Mouse (Mus musculus) forebrain, embryonic 13.5 days (tissue): ENCODE measurements around the gene Ezr. TPM values are rescaled to one million over a fixed set of nuclear protein-coding genes. Genes with fewer than 3 reads are reported as not detected.

Source experiments
- ATAC-seq: fragments of 200-750 bp; cut with Nextera tagmentation; 2 replicates; pipeline ENCODE4 v1.8.0; 2017
- H3K27ac ChIP-seq: fragments of 300-500 bp; sonication (generic); 2 replicates; pipeline ENCODE4 v1.5.1; 2015; ENCODE audit warnings: inconsistent platforms, mild to moderate bottlenecking, moderate library complexity
- H3K27me3 ChIP-seq: fragments of 300-500 bp; sonication (generic); 2 replicates; pipeline ENCODE4 v1.6.1; 2015; ENCODE audit warnings: mild to moderate bottlenecking, inconsistent platforms
- H3K36me3 ChIP-seq: fragments of 300-500 bp; sonication (generic); 2 replicates; pipeline ENCODE4 v1.6.1; 2015; ENCODE audit warnings: mild to moderate bottlenecking, inconsistent platforms; ENCODE audit not compliant: poor library complexity, severe bottlenecking
- H3K4me1 ChIP-seq: fragments of 300-500 bp; sonication (generic); 2 replicates; pipeline ENCODE4 v1.6.1; 2015; ENCODE audit warnings: inconsistent platforms
- H3K4me2 ChIP-seq: fragments of 300-500 bp; sonication (generic); 2 replicates; pipeline ENCODE4 v1.6.1; 2015; ENCODE audit warnings: inconsistent platforms, mild to moderate bottlenecking, moderate library complexity
- H3K4me3 ChIP-seq: fragments of 300-500 bp; sonication (generic); 2 replicates; pipeline ENCODE4 v1.5.1; 2015; ENCODE audit warnings: mild to moderate bottlenecking, inconsistent platforms
- H3K9ac ChIP-seq: fragments of 300-500 bp; sonication (generic); 2 replicates; pipeline ENCODE4 v1.6.1; 2015; ENCODE audit warnings: mild to moderate bottlenecking, inconsistent platforms
- H3K9me3 ChIP-seq: fragments of 300-500 bp; sonication (generic); replicated peaks from 2 replicates; pipeline ENCODE4 v1.6.1; 2016; ENCODE audit warnings: inconsistent platforms
- WGBS: fragments of 180-500 bp; shearing (Covaris S2); methylation state at CpG from one replicate; pipeline ENCODE4 v1.1.7; 2015; 5-methylcytosine and 5-hydroxymethylcytosine counted together
- polyA plus RNA-seq: library from polyadenylated mRNA; unstranded; fragments of >200 nt; fragmentation: Nextera tagmentation; extraction: Ambion mirVana; gene quantifications from 2 replicates; pipeline ENCODE4 v1.2.1, GENCODE M21; 2015

The Ezr gene
- polyA plus RNA-seq, 1 experiment from 2014 or later, result 113 TPM

GRCm38 (mm10) chr17:6746452-6747231 is 35.9 kb downstream of the Ezr start:
- no peak for ATAC-seq
- Histone ChIP-seq H3K27ac (peak overlapping the region; percentile 53), H3K4me2 (no peak overlapping the region), H3K9ac (no peak overlapping the region), H3K4me3 (no peak overlapping the region), H3K4me1 (peaks cover 39% of the 10 kb centered on the region), H3K27me3 (no peaks in the 10 kb centered on the region), H3K36me3 (peaks cover 75% of the 10 kb centered on the region), H3K9me3 (no peaks in the 10 kb centered on the region)
- 63% methylated on average over 9 of the region's 9 CpGs for WGBS

GRCm38 (mm10) chr17:6745975-6746374 is 36.6 kb downstream of the Ezr start:
- WGBS, result 21% methylated on average over 9 of the region's 9 CpGs
- Histone ChIP-seq H3K4me3 (no peak overlapping the region), H3K27ac (peak overlapping the region; percentile 53), H3K27me3 (no peaks in the 10 kb centered on the region), H3K9ac (no peak overlapping the region), H3K4me1 (peaks cover 46% of the 10 kb centered on the region), H3K36me3 (peaks cover 77% of the 10 kb centered on the region), H3K4me2 (peak overlapping the region; percentile 4; the same call in 1 of the 2 replicates), H3K9me3 (no peaks in the 10 kb centered on the region)
- ATAC-seq, result peak; percentile 85

GRCm38 (mm10) chr17:6745503-6745902 is 37.1 kb downstream of the Ezr start:
- H3K27me3 ChIP-seq, result no peaks in the 10 kb centered on the region
- WGBS, result 41% methylated on average over 5 of the region's 5 CpGs
- H3K36me3 ChIP-seq, result peaks cover 77% of the 10 kb centered on the region
- peak overlapping the region; percentile 53 for H3K27ac ChIP-seq
- H3K4me2 ChIP-seq, result peak overlapping the region; percentile 4; the same call in 1 of the 2 replicates
- ATAC-seq, result peak; percentile 50; the same call in 1 of the 2 replicates
- H3K9me3 ChIP-seq, result no peaks in the 10 kb centered on the region
- peaks cover 49% of the 10 kb centered on the region for H3K4me1 ChIP-seq
- no peak overlapping the region for H3K4me3 ChIP-seq
- H3K9ac ChIP-seq, result no peak overlapping the region

GRCm38 (mm10) chr17:6744871-6745270 is 37.7 kb downstream of the Ezr start:
- Histone ChIP-seq H3K9me3 (no peaks in the 10 kb centered on the region), H3K27me3 (no peaks in the 10 kb centered on the region), H3K36me3 (peaks cover 80% of the 10 kb centered on the region), H3K4me2 (no peak overlapping the region), H3K9ac (no peak overlapping the region), H3K4me3 (no peak overlapping the region), H3K27ac (peak overlapping the region; percentile 53; the same call in 1 of the 2 replicates), H3K4me1 (peaks cover 49% of the 10 kb centered on the region)
- whole genome bisulfite sequencing, result 86% methylated on average over 14 of the region's 14 CpGs
- ATAC-seq, result no peak

GRCm38 (mm10) chr17:6744366-6744765 is 38.2 kb downstream of the Ezr start:
- Histone ChIP-seq H3K9ac (no peak overlapping the region), H3K4me2 (no peak overlapping the region), H3K36me3 (peaks cover 81% of the 10 kb centered on the region), H3K9me3 (no peaks in the 10 kb centered on the region), H3K4me3 (no peak overlapping the region), H3K27ac (no peak overlapping the region; the same call in 1 of the 2 replicates), H3K4me1 (peaks cover 49% of the 10 kb centered on the region), H3K27me3 (no peaks in the 10 kb centered on the region)
- WGBS, result 58% methylated on average over 9 of the region's 9 CpGs
- no peak for ATAC-seq

- Histone ChIP-seq H3K36me3 (peaks cover 81% of the 10 kb centered on the region), H3K4me2 (no peak overlapping the region), H3K27ac (no peak overlapping the region), H3K9ac (no peak overlapping the region), H3K4me3 (no peak overlapping the region), H3K9me3 (no peaks in the 10 kb centered on the region), H3K27me3 (no peaks in the 10 kb centered on the region), H3K4me1 (peaks cover 49% of the 10 kb centered on the region)
- 91% methylated on average over 11 of the region's 11 CpGs for WGBS
- no peak for ATAC-seq
Observed at GRCm38 (mm10) chr17:6743787-6744239, 38.8 kb downstream of the Ezr start.

- Histone ChIP-seq H3K27ac (0 out of 2 replicates have a peak overlapping the region, but pooled peaks have one; percentile 59), H3K4me2 (no peak overlapping the region), H3K4me1 (peaks cover 49% of the 10 kb centered on the region), H3K27me3 (no peaks in the 10 kb centered on the region), H3K9me3 (no peaks in the 10 kb centered on the region), H3K4me3 (no peak overlapping the region), H3K9ac (no peak overlapping the region), H3K36me3 (peaks cover 77% of the 10 kb centered on the region)
- 94% methylated on average over 11 of the region's 11 CpGs for WGBS
- ATAC-seq, result no peak
Observed at GRCm38 (mm10) chr17:6743039-6743575, 39.5 kb downstream of the Ezr start.

- ATAC-seq, result no peak
- H3K36me3 ChIP-seq, result peaks cover 70% of the 10 kb centered on the region
- H3K27me3 ChIP-seq, result no peaks in the 10 kb centered on the region
- H3K27ac ChIP-seq, result peak overlapping the region; percentile 59
- no peaks in the 10 kb centered on the region for H3K9me3 ChIP-seq
- no peak overlapping the region for H3K9ac ChIP-seq
- H3K4me2 ChIP-seq, result no peak overlapping the region; the same call in 1 of the 2 replicates
- H3K4me3 ChIP-seq, result no peak overlapping the region
- peaks cover 48% of the 10 kb centered on the region for H3K4me1 ChIP-seq
- WGBS, result 71% methylated on average over 33 of the region's 33 CpGs
Observed at GRCm38 (mm10) chr17:6742083-6743038, 40.2 kb downstream of the Ezr start.

- Histone ChIP-seq H3K9me3 (no peaks in the 10 kb centered on the region), H3K4me1 (peaks cover 48% of the 10 kb centered on the region), H3K36me3 (peaks cover 61% of the 10 kb centered on the region), H3K4me3 (no peak overlapping the region), H3K27me3 (no peaks in the 10 kb centered on the region), H3K27ac (peak overlapping the region; percentile 44; the same call in 1 of the 2 replicates), H3K9ac (no peak overlapping the region), H3K4me2 (no peak overlapping the region)
- WGBS, result 88% methylated on average over 12 of the region's 12 CpGs
- ATAC-seq, result no peak
Observed at GRCm38 (mm10) chr17:6741271-6741670, 41.3 kb downstream of the Ezr start.

- no peak overlapping the region for H3K4me3 ChIP-seq
- H3K27me3 ChIP-seq, result no peaks in the 10 kb centered on the region
- H3K9me3 ChIP-seq, result no peaks in the 10 kb centered on the region
- H3K9ac ChIP-seq, result no peak overlapping the region
- WGBS, result 78% methylated on average over 19 of the region's 19 CpGs
- H3K27ac ChIP-seq, result peak overlapping the region; percentile 44
- ATAC-seq, result no peak
- H3K4me1 ChIP-seq, result peaks cover 46% of the 10 kb centered on the region
- no peak overlapping the region for H3K4me2 ChIP-seq
- H3K36me3 ChIP-seq, result peaks cover 60% of the 10 kb centered on the region
Observed at GRCm38 (mm10) chr17:6740331-6741170, 42.0 kb downstream of the Ezr start.

GRCm38 (mm10) chr17:6739756-6740155 is 42.8 kb downstream of the Ezr start:
- WGBS, result 95% methylated on average over 15 of the region's 15 CpGs
- no peak overlapping the region for H3K27ac ChIP-seq
- no peaks in the 10 kb centered on the region for H3K27me3 ChIP-seq
- ATAC-seq, result no peak
- no peak overlapping the region for H3K4me2 ChIP-seq
- no peaks in the 10 kb centered on the region for H3K9me3 ChIP-seq
- H3K9ac ChIP-seq, result no peak overlapping the region
- H3K4me1 ChIP-seq, result peaks cover 40% of the 10 kb centered on the region
- peaks cover 53% of the 10 kb centered on the region for H3K36me3 ChIP-seq
- no peak overlapping the region for H3K4me3 ChIP-seq
